Mouse (Mus musculus) embryonic facial prominence, embryonic 15.5 days (tissue): ENCODE results near the gene Hoxb13. TPM values are rescaled to one million over a fixed set of nuclear protein-coding genes. Genes with fewer than 3 reads are reported as not detected.

Experiments
- ATAC-seq: fragments of 200-750 bp; cut with Nextera tagmentation; 2 replicates; pipeline ENCODE4 v1.8.0; 2017; ENCODE audit warnings: low read depth, moderate TSS enrichment; ENCODE audit not compliant: insufficient number of reproducible peaks, low FRiP score, low TSS enrichment
- H3K27ac ChIP-seq: fragments of 300-500 bp; sonication (generic); replicated peaks from 2 replicates; pipeline ENCODE4 v1.5.1; 2015; ENCODE audit warnings: mild to moderate bottlenecking, inconsistent platforms
- H3K27me3 ChIP-seq: fragments of 300-500 bp; sonication (generic); 2 replicates; pipeline ENCODE4 v1.6.1; 2015; ENCODE audit warnings: inconsistent platforms
- H3K36me3 ChIP-seq: fragments of 300-500 bp; sonication (generic); 2 replicates; pipeline ENCODE4 v1.6.1; 2015; ENCODE audit warnings: mild to moderate bottlenecking, inconsistent platforms
- H3K4me1 ChIP-seq: fragments of 300-500 bp; sonication (generic); 2 replicates; pipeline ENCODE4 v1.6.1; 2015; ENCODE audit warnings: inconsistent platforms
- H3K4me2 ChIP-seq: fragments of 300-500 bp; sonication (generic); replicated peaks from 2 replicates; pipeline ENCODE4 v1.6.1; 2015; ENCODE audit warnings: mild to moderate bottlenecking, inconsistent platforms
- H3K4me3 ChIP-seq: fragments of 300-500 bp; sonication (generic); replicated peaks from 2 replicates; pipeline ENCODE4 v1.5.1; 2015; ENCODE audit warnings: mild to moderate bottlenecking, inconsistent platforms
- H3K9ac ChIP-seq: fragments of 300-500 bp; sonication (generic); 2 replicates; pipeline ENCODE4 v1.6.1; 2015; ENCODE audit warnings: inconsistent platforms
- H3K9me3 ChIP-seq: fragments of 300-500 bp; sonication (generic); replicated peaks from 2 replicates; pipeline ENCODE4 v1.6.1; 2016; ENCODE audit warnings: inconsistent platforms
- WGBS: fragments of 180-500 bp; shearing (Covaris S2); methylation state at CpG from one replicate; pipeline ENCODE4 v1.1.7; 2015; 5-methylcytosine and 5-hydroxymethylcytosine counted together
- polyA plus RNA-seq: library from polyadenylated mRNA; unstranded; fragments of >200 nt; fragmentation: Nextera tagmentation; extraction: Ambion mirVana; gene quantifications from 2 replicates; pipeline ENCODE4 v1.2.1, GENCODE M21; 2015

Gene Hoxb13
- polyA plus RNA-seq, 1 experiment from 2014 or later, result not detected

DNA sequence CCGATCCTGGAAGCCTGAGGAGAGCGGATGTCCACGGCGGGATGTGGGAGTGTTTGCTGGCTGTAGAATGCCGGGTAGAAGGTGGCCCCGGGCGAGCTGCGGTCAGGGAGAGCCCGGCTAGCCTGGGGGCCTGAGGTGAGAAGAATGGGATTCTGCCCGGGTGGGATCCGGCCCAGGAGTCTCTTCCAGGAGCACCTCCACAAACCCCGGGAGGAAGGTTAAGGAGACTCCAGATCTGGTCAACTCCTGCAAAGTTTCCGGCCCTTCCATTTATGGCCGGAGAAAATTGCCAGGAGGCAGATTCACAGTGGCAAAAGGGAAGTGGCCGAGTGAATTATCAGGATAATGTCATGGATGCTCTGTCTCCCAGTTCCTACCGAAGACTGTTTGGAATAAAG, 9.7 kb downstream of the Hoxb13 start:
- Histone ChIP-seq H3K4me3 (no peak overlapping the region), H3K36me3 (no peaks in the 10 kb centered on the region), H3K9ac (no peak overlapping the region), H3K27ac (no peak overlapping the region), H3K27me3 (peaks cover 98% of the 10 kb centered on the region), H3K4me2 (no peak overlapping the region), H3K9me3 (no peaks in the 10 kb centered on the region), H3K4me1 (no peaks in the 10 kb centered on the region)
- ATAC-seq, result no peak
- under 1% methylated on average over 16 of the region's 16 CpGs for WGBS

GRCm38 (mm10) chr11:96204351-96204750, 10.2 kb downstream of the Hoxb13 start:
- Histone ChIP-seq H3K36me3 (no peaks in the 10 kb centered on the region), H3K4me2 (no peak overlapping the region), H3K9me3 (no peaks in the 10 kb centered on the region), H3K4me1 (no peaks in the 10 kb centered on the region), H3K27ac (no peak overlapping the region), H3K4me3 (no peak overlapping the region), H3K9ac (no peak overlapping the region), H3K27me3 (peaks cover 98% of the 10 kb centered on the region)
- no peak for ATAC-seq
- 2% methylated on average over 11 of the region's 11 CpGs for WGBS

DNA sequence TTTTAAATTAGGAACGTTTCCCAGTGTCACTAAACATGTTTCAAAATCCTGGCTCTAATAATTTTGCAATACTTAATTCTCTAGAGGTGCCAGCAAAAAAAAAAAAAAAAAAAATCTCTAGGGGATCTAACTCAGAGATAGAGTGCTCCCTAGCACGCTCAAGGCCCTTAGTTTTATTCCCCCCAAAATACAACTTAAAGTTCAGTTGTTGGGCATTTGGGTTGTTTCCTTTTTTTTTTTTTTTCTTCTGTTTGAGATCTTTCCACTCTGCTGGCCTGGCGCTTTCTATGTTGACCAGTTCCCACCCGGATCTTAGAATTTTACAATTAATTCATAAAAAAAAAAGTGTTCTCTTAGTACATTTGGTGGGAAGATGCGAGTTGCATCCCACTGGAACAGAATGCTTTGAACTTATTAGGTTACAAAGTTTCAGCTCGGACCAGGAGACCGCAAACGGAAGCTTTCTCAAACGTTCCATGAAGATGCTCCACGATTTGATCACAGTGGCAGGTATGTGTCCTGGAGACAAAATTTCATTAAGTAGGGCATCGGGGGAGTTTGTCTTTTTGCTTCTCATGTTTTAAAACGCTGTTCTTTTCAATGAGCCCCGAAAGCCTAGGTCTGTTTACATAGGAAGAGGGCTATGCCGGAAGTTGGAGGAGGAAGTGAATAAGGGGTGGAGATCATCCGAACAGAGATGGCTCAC, 11.5 kb downstream of the Hoxb13 start:
- Histone ChIP-seq H3K4me2 (no peak overlapping the region), H3K27ac (no peak overlapping the region), H3K36me3 (no peaks in the 10 kb centered on the region), H3K27me3 (peaks cover 96% of the 10 kb centered on the region), H3K9me3 (no peaks in the 10 kb centered on the region), H3K4me1 (no peaks in the 10 kb centered on the region), H3K4me3 (no peak overlapping the region), H3K9ac (no peak overlapping the region)
- ATAC-seq, result no peak
- 3% methylated on average over 15 of the region's 15 CpGs for WGBS

DNA sequence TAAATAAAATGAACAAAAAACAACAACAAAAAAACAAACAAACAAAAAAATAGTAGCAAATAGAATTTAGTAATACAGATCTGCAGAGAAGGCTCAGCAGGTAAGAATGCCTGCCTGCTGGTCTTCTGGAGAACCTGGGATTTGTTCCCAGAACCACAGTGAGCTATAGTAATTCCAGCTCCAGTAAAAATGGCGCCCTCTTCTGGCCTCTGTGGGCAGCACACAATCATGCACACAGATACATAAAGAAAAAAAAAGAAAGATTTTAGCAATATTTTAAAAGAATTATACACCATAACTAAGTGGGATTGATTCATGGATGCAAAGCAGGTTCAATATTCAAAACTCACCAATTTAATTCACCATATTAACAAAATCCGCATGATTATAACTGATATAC, 29.7 kb downstream of the Hoxb13 start:
- no peak for ATAC-seq
- Histone ChIP-seq H3K9me3 (no peaks in the 10 kb centered on the region), H3K27ac (no peak overlapping the region), H3K36me3 (no peaks in the 10 kb centered on the region), H3K4me3 (no peak overlapping the region), H3K9ac (no peak overlapping the region), H3K4me1 (no peaks in the 10 kb centered on the region), H3K27me3 (peaks cover 13% of the 10 kb centered on the region; the same call in 1 of the 2 replicates), H3K4me2 (no peak overlapping the region)
- 39% methylated on average over 2 of the region's 2 CpGs for WGBS

DNA sequence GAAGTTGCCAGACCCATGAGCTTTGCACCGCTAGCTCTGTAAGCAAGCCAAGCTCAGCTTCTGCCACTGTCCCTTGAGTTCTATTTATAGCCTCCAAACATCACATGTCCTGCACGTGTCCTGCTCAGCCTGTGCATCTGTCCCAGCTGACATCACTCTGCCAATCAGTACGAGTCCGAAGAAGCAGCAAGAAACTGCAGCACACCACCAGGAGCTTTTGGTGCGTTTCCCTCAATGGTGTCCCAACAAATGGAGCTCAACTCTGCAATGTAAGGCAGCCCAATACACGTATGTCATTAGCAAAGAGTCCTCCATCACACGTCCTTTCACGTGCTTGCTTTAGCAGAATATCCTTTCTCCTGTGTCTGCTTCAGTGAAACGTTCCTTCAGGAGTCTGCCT, 33.6 kb downstream of the Hoxb13 start:
- Histone ChIP-seq H3K9ac (no peak overlapping the region), H3K36me3 (no peaks in the 10 kb centered on the region), H3K4me2 (no peak overlapping the region), H3K27me3 (peaks cover 22% of the 10 kb centered on the region), H3K27ac (no peak overlapping the region), H3K4me1 (no peaks in the 10 kb centered on the region), H3K9me3 (no peaks in the 10 kb centered on the region), H3K4me3 (no peak overlapping the region)
- 75% methylated on average over 9 of the region's 9 CpGs for WGBS
- ATAC-seq, result no peak

DNA sequence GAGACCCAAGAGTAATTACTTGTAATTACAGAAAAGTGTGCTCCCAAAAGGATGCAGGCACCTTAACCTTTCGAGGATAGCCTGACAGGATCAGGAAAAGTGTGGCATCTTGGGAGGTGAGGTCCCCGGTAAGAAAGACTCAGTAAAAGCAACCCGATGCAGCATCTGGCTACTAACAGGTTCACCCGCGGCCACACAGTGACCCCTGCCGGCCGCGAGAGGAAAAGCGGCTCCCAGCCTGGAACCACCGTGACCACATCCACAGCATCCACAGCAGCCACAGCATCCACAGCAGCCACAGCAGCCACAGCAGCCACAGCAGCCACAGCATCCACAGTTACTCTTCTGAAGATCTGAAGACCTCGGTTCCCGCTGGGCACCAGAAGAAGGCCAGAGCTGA, 40.8 kb downstream of the Hoxb13 start:
- no peak for ATAC-seq

DNA sequence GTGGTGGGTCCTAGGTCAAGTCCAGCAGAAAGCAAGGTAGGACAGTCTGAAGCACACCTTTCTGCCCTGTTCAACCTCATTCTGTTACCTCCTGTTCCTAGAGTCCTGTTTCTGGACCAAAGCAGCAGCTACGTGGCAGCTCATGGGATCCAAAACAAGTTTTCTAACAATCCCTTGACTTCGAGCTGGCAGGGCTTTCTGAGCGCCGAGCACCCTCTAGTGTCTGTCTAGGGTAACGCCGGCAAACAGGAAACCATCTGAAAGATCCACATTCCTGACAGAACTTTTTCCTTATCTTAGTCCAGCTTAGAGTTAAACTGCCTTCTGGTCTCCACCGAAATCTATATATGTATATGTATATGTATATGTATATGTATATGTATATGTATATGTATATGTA, 46.1 kb downstream of the Hoxb13 start:
- ATAC-seq, result no peak
- Histone ChIP-seq H3K4me3 (no peak overlapping the region), H3K9me3 (no peaks in the 10 kb centered on the region), H3K27ac (no peak overlapping the region), H3K36me3 (no peaks in the 10 kb centered on the region), H3K27me3 (peaks cover 44% of the 10 kb centered on the region), H3K9ac (no peak overlapping the region), H3K4me2 (no peak overlapping the region), H3K4me1 (no peaks in the 10 kb centered on the region)
- 1% methylated on average over 7 of the region's 7 CpGs for WGBS

More for the DNA sequence above, 40.8 kb downstream of the Hoxb13 start:
- H3K9me3 ChIP-seq, result no peaks in the 10 kb centered on the region
- H3K4me2 ChIP-seq, result no peak overlapping the region
- peaks cover 68% of the 10 kb centered on the region for H3K27me3 ChIP-seq
- no peak overlapping the region for H3K27ac ChIP-seq
- no peaks in the 10 kb centered on the region for H3K4me1 ChIP-seq
- H3K4me3 ChIP-seq, result no peak overlapping the region
- 2% methylated on average over 12 of the region's 12 CpGs for WGBS
- H3K9ac ChIP-seq, result no peak overlapping the region
- no peaks in the 10 kb centered on the region for H3K36me3 ChIP-seq

Other genes with a start within 250 kb of the Hoxb13 start
- gene Igf2bp1, start 188.4 kb upstream of the Hoxb13 start, polyA plus RNA-seq, result 33.0 and 38.6 TPM in 2 replicates
- not detected in 2 replicates for gene Gip, start 169.8 kb upstream of the Hoxb13 start, polyA plus RNA-seq
- 100 and 103 TPM in 2 replicates for gene Snf8, start 159.4 kb upstream of the Hoxb13 start, polyA plus RNA-seq
- 46.3 and 47.1 TPM in 2 replicates for gene Ube2z, start 128.9 kb upstream of the Hoxb13 start, polyA plus RNA-seq
- 530 and 547 TPM in 2 replicates for gene Atp5g1, start 118.6 kb upstream of the Hoxb13 start, polyA plus RNA-seq
- gene Calcoco2, start 82.4 kb upstream of the Hoxb13 start, polyA plus RNA-seq, result 1.1 and 1.6 TPM in 2 replicates
- gene Ttll6, start 60.5 kb upstream of the Hoxb13 start, polyA plus RNA-seq, result 1.1 and 2.4 TPM in 2 replicates
- gene Hoxb9, start 77.1 kb downstream of the Hoxb13 start, polyA plus RNA-seq, result 0.07 TPM in 1 of 2 replicates, not detected in the other
- not detected in 2 replicates for gene Hoxb8, start 87.6 kb downstream of the Hoxb13 start, polyA plus RNA-seq
- not detected in 2 replicates for gene Hoxb7, start 92.3 kb downstream of the Hoxb13 start, polyA plus RNA-seq
- gene Hoxb6, start 98.2 kb downstream of the Hoxb13 start, polyA plus RNA-seq, result not detected in 2 replicates
- not detected in 2 replicates for gene Hoxb5, start 109.0 kb downstream of the Hoxb13 start, polyA plus RNA-seq
- 0.11 TPM in 1 of 2 replicates, not detected in the other for gene Hoxb4, start 124.0 kb downstream of the Hoxb13 start, polyA plus RNA-seq
- 0.07 TPM in 1 of 2 replicates, not detected in the other for gene Hoxb3, start 129.0 kb downstream of the Hoxb13 start, polyA plus RNA-seq
- 1.1 and 1.4 TPM in 2 replicates for gene Hoxb2, start 156.2 kb downstream of the Hoxb13 start, polyA plus RNA-seq
- gene Hoxb1, start 171.4 kb downstream of the Hoxb13 start, polyA plus RNA-seq, result not detected in 2 replicates